Mouse (Mus musculus): ENCODE measurements around the gene Endou. TPM values are rescaled to one million over a fixed set of nuclear protein-coding genes. Genes with fewer than 3 reads are reported as not detected.

Gene Endou
- total RNA-seq, 4 experiments from 2014 or later = 0.19 to 0.49 (median 0.31) TPM

DNA sequence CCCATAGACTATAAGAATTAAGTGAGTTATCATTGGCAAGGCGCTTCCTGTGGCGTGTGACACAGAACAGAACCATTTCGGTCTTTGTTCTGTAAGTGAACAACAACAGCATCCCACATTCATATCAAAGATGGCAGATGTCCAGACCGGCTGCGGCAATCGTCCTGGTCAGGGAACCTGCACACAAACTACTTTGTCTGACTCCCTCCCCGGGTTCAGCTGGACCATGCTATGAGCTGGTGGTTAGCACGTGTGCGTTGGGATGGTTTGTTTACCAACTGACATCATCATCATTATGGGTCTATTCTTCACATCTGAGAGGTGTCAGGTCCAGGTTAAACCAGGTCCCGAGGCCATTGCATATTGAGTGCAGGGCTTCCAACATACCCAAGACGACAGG is 2.7 kb downstream of the Endou start:
- DNase-seq (ENCODE audit: low spot score in 2 of 2) = no peak

DNA sequence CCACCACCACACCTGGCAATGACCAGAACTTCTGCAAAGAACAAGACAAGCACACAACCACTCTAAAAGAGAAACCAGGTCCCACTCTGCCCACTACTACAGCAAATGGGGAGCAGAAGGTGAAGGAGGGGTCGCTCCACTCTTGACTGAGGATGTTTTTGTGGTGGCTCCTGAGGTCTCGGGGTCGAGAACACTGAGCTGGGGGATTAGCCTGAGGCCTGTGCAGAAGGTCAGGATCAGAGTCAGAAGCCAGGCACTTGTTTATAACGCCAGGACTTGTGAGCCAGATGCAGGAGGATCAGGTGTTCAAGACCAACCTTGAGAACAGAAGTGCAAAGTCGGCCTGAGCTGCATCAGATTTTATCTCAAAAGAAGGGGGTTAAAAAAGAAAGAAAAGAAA is 3.6 kb downstream of the Endou start:
- DNase-seq (ENCODE audit: low spot score in 2 of 2) = no peak

DNA sequence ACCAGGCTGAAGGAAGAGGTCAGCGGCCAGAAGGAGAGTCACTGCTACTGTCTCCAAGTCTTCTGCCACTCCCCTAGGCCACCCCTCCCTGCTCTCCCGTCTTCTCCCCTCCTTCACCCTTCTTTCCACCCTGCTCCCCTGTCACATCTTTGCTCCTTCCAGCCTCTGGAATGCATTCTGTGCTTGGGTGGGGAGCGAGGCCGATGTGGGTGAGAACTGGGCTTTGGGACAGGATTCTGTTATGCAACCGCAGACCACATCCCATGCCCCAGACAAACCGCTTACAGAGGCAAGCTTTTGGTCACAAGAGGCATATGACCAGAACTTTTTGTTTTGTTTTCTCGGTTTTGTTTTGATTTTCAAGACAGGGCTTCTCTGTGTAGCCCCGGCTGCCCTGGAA is 4.1 kb downstream of the Endou start:
- peak in 1 of 2 experiments; percentile 56 for DNase-seq (ENCODE audit: low spot score in 2 of 2)

GRCm38 (mm10) chr15:97726310-97726709 is 4.8 kb downstream of the Endou start:
- DNase-seq (ENCODE audit: low spot score in 2 of 2) = no peak

DNA sequence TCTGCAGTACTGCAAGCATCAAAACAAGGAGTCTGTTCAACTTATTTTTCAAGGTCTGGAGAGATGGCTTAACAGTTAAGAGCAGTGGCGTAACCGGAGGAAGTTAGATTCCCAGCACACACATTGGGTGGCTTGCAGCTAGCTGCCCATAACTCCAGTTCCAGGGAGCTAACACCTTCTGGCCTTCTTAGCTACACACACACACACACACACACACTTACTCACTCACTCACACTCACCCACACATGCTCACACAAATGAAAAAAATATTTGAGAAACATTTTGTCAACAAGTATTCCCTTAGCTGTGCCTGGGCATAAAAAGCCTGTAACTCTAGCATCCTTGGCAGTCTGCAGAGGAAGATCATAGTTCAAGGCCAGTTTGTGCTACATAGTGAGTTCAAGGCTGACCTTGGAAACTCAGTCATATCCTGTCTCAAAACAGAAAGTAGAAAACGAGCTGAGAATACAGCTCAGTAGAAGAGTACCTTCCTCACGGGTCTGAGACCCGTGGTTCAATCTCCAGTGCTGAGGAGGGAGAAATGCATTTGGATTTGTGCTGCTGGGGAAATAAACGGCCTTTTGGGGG is 5.8 kb downstream of the Endou start:
- no peak for DNase-seq (ENCODE audit: low spot score in 2 of 2)

- DNase-seq (ENCODE audit: low spot score in 2 of 2) = no peak
Observed at GRCm38 (mm10) chr15:97724346-97725197, 6.6 kb downstream of the Endou start.

GRCm38 (mm10) chr15:97723536-97724345 is 7.4 kb downstream of the Endou start:
- DNase-seq (ENCODE audit: low spot score in 2 of 2) = no peak

DNA sequence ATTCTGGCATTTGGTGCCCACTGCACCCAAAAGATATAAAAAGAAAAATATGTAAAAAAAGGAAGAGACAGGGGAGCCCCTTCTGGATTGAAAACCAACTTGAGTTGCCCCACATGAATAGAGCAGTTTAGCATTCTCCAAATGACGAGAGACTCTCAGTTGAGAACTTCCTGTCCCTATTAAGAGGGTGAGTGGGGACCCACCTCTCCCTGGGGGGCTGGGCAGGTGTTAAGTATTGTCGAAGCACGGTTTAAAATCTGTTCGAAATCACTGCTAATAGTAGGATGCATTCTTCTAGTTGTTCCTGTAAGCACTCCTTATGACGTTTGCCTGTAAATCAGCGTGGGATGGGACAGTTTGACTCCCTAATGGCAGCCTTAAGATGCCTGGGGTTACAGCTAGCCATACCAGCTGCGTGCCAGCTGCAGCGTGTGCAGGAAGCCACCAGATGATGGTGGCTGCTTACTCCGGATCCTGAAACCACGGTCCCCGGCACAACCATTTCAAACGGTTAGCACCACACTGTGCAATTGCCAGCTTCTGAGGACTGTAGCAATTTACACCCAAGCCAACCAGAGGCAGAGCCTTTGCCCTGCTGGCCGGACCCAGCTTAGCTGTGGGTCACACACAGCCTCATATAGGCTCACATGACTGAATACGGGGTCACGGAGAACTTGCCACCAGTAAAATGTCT is 10.0 kb downstream of the Endou start:
- DNase-seq (ENCODE audit: low spot score in 2 of 2) = no peak

- DNase-seq (ENCODE audit: low spot score in 2 of 2) = no peak
Observed at GRCm38 (mm10) chr15:97720026-97720675, 11.0 kb downstream of the Endou start.

GRCm38 (mm10) chr15:97719494-97719893 is 11.6 kb downstream of the Endou start:
- no peak for DNase-seq (ENCODE audit: low spot score in 2 of 2)

DNA sequence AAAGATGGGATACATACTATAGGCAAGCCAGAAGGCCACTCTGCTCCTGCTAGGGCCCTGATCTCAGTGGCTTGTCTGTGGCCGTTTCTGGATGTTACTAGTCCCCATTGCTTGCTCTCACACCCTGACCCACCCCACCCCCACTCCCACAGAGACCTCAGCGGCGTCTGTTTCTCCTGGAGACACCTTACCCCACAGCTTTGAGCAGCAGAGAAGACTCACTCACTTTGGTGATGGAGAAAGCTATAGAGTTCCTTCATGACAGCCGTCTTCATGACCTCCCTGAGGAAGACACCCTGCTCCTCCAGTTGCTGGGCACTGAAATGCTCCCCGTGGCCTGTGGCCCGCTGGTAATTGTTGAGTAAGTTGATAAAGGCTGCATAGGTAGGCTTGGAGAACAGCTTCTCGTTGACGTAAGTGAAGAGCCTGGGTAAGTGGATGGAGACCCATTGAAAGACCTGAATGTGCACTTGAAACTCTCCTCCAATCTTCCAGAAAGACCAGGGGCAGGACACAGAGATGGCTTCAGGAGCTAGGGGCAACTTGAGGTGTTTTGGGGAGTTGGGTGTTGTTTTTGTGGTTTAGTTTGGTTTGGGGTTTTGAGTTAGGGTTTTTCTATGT is 12.5 kb downstream of the Endou start:
- no peak for DNase-seq (ENCODE audit: low spot score in 2 of 2)

GRCm38 (mm10) chr15:97717861-97718534 is 13.1 kb downstream of the Endou start:
- DNase-seq (ENCODE audit: low spot score in 2 of 2) = peak in 1 of 2 experiments; percentile 30

DNA sequence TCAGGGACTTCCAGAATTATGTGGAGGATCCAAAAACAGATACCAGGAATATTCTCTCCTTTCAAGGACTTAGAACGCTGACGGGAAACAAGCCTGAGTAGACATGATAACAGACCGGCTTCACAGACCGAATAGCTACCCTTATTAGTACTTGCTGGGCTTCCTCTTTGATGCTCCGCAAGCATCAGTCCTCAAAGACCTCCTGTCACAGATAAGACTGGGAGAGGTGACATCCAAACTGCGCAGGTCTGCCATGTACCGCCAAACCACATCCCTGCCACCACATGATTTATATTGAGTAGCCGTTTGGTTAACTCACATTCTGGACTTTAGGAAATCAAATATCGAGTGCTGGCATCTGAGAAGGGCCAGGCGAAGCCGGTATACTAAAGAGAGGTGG is 14.4 kb downstream of the Endou start:
- DNase-seq (ENCODE audit: low spot score in 2 of 2) = no peak

GRCm38 (mm10) chr15:97715734-97716133 is 15.4 kb downstream of the Endou start:
- DNase-seq (ENCODE audit: low spot score in 2 of 2) = no peak

GRCm38 (mm10) chr15:97715083-97715482 is 16.1 kb downstream of the Endou start:
- no peak for DNase-seq (ENCODE audit: low spot score in 2 of 2)

GRCm38 (mm10) chr15:97712546-97712945 is 18.6 kb downstream of the Endou start:
- DNase-seq (ENCODE audit: low spot score in 2 of 2) = no peak

GRCm38 (mm10) chr15:97710906-97711305 is 20.2 kb downstream of the Endou start:
- DNase-seq (ENCODE audit: low spot score in 2 of 2) = no peak

GRCm38 (mm10) chr15:97705211-97706050 is 25.7 kb downstream of the Endou start, which contains the start of gene Rpap3:
Gene Rpap3 (minus strand): TSS chr15:97705825.
- DNase-seq (ENCODE audit: low spot score in 2 of 2) = peak; percentile 54 to 75

- no peak for DNase-seq (ENCODE audit: low spot score in 2 of 2)
Observed at GRCm38 (mm10) chr15:97696616-97697015, 34.5 kb downstream of the Endou start.
